Mouse (Mus musculus) cerebellum, adult 9-11 months (tissue): Measurements from ENCODE around the gene Anapc15-ps.

Source experiments
- DNase-seq: peaks from one replicate; pipeline ENCODE4 v3.0.0; 2022

Gene Anapc15-ps

GRCm38 (mm10) chr10:95673351-95673750 lies at the start of gene Anapc15-ps:
Gene Anapc15-ps (minus strand): TSS chr10:95673451.
- no peak for DNase-seq

GRCm38 (mm10) chr10:95722203-95722611 lies 49.0 kb upstream of the Anapc15-ps start:
- DNase-seq: no peak

DNA sequence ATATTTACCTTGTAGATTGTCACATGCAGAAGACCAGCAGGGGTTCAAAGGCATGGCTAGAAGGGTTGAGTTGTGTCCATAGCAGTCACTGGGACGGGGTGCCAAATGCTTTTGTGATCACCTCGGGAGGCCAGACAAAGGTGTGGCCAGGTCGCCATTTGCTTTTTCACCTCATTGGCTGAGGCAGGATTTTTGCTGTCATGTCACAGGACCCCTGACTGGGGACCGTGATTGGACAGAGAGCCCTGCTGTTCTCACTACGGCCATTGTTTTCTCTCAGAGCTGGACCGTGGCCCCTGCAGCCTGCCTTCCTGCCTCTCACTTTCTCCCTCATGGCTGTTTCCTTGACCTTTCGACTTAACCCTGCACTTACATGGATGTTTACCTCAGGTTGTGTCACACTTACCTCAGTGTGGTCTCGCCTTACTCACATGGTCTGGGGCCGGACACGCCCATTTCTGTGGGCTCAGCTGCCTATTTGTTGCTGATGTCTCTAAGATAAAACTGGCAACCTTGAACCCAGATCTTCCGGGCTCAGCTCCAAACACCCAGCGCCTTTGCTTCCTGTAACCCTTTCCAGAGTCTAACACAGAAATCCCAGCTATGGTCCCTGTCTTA lies 47.0 kb upstream of the Anapc15-ps start:
- no peak for DNase-seq

GRCm38 (mm10) chr10:95719472-95719871 lies 46.2 kb upstream of the Anapc15-ps start:
- DNase-seq: no peak

GRCm38 (mm10) chr10:95718760-95719159 lies 45.5 kb upstream of the Anapc15-ps start:
- DNase-seq: no peak

GRCm38 (mm10) chr10:95717106-95717680 lies 43.9 kb upstream of the Anapc15-ps start:
- DNase-seq: no peak

DNA sequence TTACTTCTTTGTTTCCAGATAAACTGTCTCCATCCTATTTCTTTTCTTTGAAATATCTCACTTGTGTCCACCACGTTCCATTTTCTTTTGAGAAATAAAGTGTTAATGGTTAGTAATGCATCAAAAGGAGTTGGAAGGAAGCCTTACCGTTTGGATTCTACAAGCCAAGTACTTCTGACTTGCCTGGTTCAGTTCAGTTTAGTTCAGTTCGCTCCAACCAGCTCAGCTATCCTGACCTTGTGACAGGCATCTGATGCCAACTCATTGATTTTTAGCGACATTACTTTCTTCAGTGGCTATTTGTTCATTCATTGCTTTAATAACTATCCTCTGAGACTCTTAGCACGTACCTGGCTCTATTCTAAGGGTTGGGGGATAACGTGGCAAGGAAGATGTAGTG lies 42.4 kb upstream of the Anapc15-ps start:
- DNase-seq: no peak

DNA sequence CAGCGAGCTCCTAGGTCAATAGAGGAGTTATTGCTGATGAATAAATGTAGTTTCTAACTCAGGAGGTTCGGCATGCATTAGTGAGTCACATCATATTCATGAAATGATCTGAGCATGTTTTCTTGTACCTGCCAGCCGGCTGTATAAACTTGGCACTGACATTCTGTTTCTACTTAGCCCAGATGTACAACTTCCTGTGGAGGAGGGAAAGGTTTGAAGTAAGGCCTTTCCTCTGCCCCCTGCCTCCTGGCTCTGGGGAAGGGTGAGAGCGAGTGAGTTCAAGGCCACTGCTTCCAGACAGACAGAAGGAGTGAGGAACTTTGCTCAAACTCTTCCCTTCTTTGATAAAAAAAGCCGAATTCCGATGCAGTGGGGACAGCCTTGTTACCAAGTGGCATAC lies 39.0 kb upstream of the Anapc15-ps start:
- DNase-seq: no peak

- DNase-seq: no peak
Observed at GRCm38 (mm10) chr10:95709903-95710660, 36.8 kb upstream of the Anapc15-ps start.

DNA sequence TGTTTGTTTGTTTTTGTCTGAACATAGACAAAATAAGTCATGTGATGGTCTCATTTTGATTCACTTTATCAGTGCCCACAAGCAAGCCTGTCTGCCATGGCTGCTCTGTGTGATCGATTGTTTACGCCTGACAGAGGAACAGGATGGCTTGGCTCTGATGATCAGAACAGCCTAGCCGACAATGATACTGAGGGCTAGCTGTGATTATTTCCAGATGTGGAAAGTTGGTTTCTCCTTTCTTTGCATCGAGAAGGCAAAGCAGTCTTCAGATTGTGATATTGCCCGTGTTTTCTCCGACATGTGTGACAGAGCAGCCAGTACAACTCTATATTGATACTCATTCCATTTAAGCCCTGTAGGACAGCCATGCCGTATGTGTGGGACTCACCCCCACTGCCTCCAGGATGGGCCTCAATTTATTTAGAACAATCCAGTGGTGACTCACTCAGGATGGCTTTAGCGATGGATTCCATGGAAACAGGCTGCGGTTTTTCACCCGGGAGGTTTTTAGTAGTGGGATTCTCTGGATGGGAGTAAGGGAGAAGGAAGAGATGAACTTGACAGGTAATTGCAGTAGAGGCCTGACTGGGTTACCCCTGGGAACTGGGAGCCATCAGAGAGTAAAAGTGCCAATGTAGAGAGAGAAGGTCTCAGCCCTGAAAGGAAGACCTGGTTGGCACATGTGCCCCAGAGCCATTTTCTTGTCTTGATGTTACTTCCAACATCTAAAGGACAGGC lies 36.1 kb upstream of the Anapc15-ps start:
- no peak for DNase-seq

DNA sequence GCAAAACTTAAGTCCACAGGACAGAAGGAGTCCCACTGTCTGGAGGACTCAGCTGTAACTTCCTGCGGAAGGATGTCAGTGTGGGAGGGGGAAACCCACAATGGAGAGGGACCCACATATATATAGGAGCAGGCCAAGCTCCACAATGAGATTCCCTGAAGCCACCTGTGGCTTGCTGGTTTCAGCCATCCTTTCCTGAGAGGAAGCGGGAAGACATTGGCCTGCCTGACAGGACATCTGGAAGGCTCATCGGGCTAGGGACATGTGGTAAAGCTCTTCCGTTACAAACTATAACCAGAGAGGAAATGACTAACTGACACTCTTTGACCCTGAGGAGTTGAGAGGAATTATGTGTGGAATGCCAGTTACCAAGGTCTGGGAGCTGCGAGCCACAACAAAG lies 34.8 kb upstream of the Anapc15-ps start:
- no peak for DNase-seq

- no peak for DNase-seq
Observed at GRCm38 (mm10) chr10:95706867-95707266, 33.6 kb upstream of the Anapc15-ps start.

DNA sequence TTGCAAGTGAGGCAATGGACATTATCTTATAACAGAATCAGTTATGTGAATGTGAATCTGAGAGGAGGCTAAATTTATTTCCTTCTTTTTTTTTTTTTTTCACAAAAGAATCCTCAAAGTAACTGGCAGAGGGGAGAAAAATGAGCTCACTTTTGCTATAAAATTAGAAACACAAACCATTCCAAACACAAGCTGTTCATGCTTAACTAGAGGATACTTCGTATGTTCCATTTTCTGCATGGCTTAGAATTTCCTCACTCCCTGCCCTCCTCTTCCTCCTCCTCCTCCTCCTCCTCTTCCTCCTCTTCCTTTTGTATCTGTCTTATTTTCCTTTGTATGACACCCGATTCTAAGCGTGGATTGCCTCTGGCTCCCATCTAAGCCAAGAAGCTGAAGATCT lies 32.5 kb upstream of the Anapc15-ps start:
- no peak for DNase-seq

DNA sequence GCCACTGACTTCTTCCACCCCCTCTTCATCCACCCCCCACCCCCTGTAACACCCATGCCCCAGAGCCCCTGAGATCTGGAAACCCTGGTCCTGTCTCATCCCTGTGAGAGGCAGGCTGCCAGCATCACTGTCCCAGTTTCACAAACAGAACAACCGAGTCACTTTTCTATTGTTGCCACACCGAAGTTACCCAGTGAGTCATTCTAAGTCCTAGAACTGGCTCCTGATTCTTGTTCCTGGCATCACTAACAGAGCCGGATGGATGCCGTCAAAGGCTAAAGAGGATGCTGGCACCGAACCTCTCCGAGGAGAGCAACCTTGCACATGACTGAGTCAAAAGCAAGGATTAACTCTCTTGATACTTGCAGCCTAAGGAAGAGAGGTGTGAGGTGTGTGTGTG lies 31.6 kb upstream of the Anapc15-ps start:
- no peak for DNase-seq

- DNase-seq: no peak
Observed at GRCm38 (mm10) chr10:95703730-95704129, 30.5 kb upstream of the Anapc15-ps start.

DNA sequence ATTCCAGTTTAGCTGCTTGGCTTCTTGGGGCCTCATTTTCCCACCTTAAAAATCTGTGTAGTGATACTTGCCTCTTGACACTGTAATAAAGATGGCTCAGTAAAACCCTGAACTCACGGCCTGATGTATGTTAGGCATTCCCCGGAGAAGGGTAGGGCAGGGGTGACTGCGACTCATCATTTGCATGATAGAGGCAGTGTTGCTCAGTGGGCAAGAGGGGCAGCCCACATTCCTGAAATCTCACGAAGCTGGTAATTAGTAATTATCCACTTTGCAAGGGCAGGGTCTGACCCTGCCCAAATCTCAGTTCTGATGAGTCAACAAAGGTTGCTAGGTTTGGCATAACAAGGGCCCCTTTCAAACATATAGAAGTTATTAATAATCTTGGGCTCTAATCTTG lies 27.2 kb upstream of the Anapc15-ps start:
- DNase-seq: no peak

- DNase-seq: no peak
Observed at GRCm38 (mm10) chr10:95698920-95699714, 25.9 kb upstream of the Anapc15-ps start.

DNA sequence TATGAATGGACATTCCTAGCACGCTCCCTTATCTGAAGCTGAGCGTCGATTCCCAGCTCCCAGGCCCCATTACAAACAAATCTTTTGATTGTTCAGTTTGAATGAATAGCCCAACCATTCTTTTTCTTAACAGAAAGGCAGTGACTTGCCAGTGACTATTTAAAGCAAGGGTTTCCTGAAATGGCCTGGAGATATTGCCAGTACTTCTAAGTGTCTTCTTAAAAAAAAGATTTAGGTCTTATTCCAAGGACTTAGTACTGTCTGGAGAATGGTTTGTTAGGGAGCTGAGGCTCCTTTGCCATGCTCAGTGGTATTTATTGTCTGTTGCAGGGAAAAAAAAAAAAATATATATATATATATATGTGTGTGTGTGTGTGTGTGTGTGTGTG lies 23.0 kb upstream of the Anapc15-ps start:
- DNase-seq: no peak

DNA sequence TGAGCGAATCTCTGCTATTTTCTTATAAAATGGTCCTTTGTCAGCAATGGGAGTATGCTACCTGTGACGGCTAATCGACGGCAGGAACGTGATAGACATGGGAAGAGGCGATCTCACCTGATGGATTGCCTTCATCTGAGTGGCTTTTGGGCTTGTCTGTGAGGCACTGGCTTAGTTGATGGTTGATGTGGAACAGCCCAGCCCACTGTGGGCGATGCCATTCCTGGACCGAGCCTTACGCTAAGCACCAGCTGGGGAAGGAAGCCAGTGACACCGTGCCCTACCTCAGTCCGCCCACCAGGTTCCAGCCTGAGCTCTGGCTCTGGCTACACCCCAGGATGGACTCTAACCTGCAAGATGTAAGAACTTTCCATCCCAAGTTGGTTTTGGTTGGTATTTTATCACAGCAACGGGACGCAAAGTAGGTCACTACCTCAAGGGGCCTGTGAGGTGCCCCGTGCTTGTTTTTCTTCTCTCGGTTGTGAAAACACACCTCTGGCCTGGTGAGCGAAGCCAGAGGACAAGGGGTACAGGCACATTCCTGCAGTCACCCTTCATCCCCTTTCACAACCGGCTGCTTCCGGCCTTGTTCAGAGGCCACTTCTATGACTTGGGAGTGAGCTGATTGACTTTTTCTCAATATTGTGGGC lies 22.5 kb upstream of the Anapc15-ps start:
- DNase-seq: no peak

- DNase-seq: no peak
Observed at GRCm38 (mm10) chr10:95694559-95695251, 21.5 kb upstream of the Anapc15-ps start.

DNA sequence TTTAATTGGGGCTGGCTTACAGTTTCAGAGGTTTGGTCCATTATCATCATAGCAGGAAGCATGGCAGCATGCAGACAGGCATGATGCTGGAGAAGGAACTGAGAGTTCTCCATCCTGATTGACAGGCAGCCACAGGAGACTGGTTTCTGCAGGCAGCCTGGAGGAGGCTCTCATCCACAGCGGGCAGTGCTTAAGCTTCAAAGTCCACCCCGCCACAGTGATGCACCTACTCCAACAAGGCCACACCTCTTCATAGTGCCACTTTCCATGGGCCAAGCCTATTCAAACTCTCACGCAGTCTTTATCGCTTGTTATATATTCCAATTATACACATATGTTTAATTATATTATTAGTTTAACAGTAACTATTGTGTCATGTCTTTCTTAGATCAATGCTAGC lies 18.1 kb upstream of the Anapc15-ps start:
- DNase-seq: no peak

GRCm38 (mm10) chr10:95689833-95690232 lies 16.6 kb upstream of the Anapc15-ps start:
- no peak for DNase-seq
